1 mouse cellular context compared by ENCODE assay signal in genomic region chr4:132262358-132262616, GRCm38 (mm10).
TF ChIP-seq lines count a peak whose summit lies in the region.

No protein-coding gene starts in this region.

TF ChIP-seq in CH12.LX, 34 proteins besides CTCF, POLR2A, EP300 and RAD21:
- no peak for TF ChIP-seq HCFC1 (IDR thresholded peaks at IDR 0.05; ENCODE audit: low read depth, low read length)
- no peak for TF ChIP-seq PAX5 (IDR thresholded peaks at IDR 0.05; ENCODE audit: low read length)
- TF ChIP-seq RCOR1 (conservative IDR thresholded peaks at IDR 0.05; ENCODE audit: low read depth, low read length), result no peak
- TF ChIP-seq MXI1 (IDR thresholded peaks at IDR 0.05; ENCODE audit: low read depth, low read length), result no peak
- no peak for TF ChIP-seq ZKSCAN1 (IDR thresholded peaks at IDR 0.05; ENCODE audit: borderline replicate concordance, low read depth, low read length)
- no peak for TF ChIP-seq KAT2A (IDR thresholded peaks at IDR 0.05; ENCODE audit: insufficient replicate concordance, low read length)
- TF ChIP-seq MYC (IDR thresholded peaks at IDR 0.05; ENCODE audit: low read depth, low read length), result no peak
- peak; percentile 43; the same call in 1 of the 2 replicates for TF ChIP-seq ZNF384 (IDR thresholded peaks at IDR 0.05; ENCODE audit: low read depth, low read length)
- TF ChIP-seq POLR2AphosphoS2 (IDR thresholded peaks at IDR 0.05; ENCODE audit: low read depth, low read length), result no peak
- TF ChIP-seq USF1 (IDR thresholded peaks at IDR 0.05; ENCODE audit: low read depth, low read length), result no peak
- TF ChIP-seq MAX (IDR thresholded peaks at IDR 0.05; ENCODE audit: low read length), result peak; percentile 79; the same call in 1 of the 2 replicates
- TF ChIP-seq USF2 (conservative IDR thresholded peaks at IDR 0.05; ENCODE audit: low read depth, low read length), result no peak
